Mouse (Mus musculus) thymus, postnatal 25 days (tissue): ENCODE measurements around the gene Pgpep1l.

Source experiments
- DNase-seq: peaks from one replicate; pipeline ENCODE4 v3.0.0; 2022

Pgpep1l gene

DNA sequence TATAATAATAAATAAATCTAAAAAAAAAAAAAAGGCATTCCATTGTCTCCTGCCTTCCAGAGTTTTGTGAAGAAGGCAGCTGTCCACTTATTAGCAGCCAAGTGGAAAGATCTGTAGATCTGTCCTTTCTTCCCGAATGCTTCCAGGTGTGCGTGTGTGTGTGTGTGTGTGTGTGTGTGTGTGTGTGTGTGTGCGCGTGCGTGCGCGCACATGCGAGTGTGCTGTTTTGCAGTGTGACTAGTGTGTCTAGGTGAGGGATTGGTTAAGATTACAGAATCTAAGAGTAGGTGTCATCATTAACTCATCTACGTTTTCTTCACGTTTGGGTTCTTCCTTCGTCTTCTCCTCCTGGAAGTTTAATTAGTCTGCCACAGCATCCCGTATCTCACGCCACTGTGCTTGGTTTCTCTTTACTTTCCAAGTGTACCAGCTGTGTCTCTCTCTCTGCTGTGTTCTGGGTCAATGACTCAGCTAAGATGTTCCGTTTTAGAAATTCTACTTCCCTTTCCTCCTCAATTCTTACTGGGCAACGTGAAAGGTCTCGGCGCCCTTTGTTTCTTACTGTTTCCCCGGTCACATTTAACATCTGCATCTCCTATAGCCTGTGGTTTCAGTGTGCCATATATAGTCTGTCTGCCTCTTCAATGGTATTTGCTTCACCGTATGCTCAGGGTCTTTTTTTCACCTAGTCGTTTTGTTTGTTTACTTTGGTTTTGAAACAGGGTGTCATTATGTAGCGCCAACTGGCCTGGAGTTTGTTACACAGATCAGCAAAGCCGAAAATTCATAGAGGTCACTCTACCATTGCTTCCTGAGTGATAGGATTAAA is 18.5 kb upstream of the Pgpep1l start:
- peak; percentile 52 for DNase-seq

DNA sequence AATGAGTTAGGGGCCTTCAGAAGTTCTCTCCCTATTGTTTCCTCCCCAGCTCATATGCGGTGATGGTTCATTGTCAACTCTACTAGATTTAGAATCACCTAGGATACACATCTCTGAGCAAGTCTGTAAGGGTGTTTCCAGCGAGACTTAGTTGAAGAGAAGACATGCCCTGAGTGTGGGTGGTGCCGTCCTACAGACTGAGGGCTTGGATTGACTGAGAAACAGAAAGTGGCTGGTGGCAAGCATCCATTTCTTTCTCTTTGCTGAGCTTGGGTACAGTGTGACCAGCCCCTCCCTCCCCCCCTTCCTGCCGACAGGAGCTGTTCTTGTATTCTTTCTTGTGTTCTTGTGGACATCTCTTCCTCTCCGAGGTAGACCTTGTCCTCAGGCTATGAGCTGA is 17.3 kb upstream of the Pgpep1l start:
- DNase-seq = peak; percentile 44

DNA sequence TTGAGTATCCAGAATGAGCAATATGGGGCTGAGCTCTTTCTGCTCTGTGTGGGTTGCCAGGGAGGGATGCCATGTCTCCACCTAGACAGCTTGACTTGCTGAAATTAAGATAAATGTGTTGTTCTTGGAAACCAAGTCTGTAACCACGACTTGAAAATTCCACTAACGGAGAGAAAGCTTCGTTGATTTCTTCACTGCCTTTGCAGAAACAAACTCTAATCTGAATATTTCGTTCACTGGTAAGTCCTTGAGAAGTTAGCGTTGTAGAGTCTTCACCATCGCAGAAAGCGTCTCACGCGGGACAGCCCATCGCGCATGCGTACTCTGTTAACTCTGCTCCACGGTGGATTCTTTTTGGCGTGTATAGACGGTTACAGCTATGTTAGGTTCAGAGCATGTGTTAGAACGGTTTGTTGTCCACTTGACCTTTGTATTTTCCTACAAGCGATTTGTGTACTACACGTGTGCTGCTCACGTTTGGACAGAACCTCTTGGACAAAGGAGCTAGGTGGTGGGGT is 16.4 kb upstream of the Pgpep1l start:
- peak; percentile 58 for DNase-seq

DNA sequence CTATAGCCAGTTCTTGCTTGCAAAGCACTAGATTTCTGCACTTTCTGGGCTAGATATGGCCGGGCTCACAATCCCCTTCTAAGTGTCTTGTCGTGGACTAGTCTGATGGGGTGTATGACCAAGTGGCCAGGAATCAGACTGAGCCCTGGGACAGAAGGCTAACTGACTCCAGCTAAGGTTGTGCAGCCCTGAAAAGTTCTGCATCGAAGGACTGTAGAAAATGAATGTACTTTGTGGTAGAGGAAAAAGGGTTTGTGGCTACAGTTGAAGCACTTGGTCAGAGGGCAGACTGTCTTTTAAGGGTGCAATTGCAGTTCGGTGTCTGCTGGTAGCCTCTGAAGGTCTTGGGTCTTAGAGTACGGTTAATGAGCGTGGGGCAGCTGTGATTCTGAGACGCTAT is 15.4 kb upstream of the Pgpep1l start:
- DNase-seq = no peak

DNA sequence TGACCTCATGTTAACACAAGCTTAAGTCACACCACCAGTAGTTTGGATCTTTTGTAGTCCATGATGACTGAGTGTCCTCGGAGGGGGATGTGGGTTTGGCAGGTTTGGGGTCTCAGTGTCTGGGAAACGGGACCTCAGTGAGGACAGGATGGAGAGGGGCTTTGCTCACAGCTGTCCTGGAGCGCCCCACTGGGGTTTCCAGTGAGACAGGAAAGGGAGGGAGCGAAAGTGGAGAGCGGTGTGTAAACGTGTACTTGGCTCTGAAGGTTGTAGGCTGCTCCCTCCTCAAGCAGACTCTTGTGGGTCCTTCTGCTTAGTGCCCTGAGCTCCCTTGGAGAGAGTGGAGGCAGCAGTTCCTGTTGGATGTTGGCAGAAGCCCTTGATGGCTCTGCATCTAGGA is 14.9 kb upstream of the Pgpep1l start:
- peak; percentile 81 for DNase-seq

DNA sequence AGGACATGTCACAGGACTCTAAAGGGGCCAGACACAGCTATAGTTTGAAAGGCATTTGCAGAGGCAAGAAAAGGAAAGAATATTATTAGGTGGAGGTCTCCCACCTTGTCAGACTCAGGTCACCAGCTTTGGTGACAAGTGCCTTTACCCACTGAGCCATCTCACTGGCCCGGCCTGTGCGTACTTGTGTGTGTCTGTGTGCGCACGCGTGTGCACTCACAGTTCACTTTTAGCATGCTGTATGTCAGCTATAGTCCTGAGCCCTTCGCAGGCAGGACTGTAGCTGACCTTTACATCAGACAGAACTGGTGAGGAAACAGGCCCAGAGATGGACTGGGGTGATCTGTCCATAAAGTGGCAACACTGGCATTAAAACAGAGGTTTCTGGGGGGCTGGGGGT is 14.4 kb upstream of the Pgpep1l start:
- DNase-seq = peak; percentile 27

DNA sequence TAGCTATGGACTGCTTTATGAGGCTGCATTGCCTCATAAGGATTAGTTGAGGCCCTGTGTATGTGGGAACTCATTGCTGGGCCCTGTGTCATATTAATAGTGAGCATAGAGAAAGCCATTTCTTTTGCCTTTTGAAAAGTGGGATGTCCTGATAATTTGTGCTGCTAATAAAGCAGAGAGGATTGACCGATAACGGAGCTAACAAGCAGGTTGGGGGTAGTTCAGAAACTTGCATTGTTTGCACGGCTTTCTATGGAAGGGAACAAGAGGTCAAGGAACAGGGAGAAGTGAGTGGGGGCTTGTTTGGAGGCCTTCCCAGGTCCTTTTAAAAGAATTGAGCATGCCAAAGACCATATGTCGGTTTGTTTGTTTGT is 13.9 kb upstream of the Pgpep1l start:
- no peak for DNase-seq

DNA sequence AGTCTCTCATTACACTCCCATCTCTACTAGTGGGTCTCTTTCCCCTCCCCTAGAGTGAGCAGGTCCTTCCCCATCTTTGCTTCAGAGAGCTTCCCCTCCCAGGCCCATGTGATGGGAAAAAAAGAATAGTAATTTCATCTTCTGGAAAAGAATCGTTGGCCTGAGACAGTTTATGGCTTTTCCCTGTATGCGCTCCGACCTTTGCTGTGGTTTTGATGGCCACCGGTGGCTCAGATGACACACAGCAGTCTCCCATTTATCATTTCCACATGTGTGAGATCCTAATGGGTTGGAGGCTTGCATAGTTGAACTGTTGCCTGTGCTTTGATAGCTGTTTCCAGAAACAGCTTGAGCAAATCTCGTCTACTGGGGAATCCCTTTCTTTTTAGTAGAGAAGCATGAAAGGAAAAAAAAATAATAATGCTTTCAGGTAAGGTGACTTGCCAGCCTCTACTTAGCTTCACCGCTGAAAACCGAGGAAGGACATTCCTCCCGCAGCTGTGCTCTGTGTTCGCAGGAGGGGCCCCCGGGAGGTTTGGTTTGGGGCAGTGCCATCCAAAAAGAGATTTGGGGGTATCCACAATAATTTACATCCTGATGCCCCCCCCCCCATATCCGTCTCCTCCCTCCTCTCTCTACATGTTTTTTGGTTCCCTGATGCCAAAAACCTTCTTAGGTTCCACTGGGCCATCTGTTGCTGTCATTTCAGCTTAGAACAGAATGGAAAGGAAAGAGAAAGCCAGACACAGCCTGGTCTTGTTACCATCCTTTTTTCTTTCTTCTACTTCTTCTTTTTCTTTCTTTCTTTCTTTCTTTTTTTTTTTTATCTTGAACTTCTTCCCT is 13.2 kb upstream of the Pgpep1l start:
- peak; percentile 62 for DNase-seq

DNA sequence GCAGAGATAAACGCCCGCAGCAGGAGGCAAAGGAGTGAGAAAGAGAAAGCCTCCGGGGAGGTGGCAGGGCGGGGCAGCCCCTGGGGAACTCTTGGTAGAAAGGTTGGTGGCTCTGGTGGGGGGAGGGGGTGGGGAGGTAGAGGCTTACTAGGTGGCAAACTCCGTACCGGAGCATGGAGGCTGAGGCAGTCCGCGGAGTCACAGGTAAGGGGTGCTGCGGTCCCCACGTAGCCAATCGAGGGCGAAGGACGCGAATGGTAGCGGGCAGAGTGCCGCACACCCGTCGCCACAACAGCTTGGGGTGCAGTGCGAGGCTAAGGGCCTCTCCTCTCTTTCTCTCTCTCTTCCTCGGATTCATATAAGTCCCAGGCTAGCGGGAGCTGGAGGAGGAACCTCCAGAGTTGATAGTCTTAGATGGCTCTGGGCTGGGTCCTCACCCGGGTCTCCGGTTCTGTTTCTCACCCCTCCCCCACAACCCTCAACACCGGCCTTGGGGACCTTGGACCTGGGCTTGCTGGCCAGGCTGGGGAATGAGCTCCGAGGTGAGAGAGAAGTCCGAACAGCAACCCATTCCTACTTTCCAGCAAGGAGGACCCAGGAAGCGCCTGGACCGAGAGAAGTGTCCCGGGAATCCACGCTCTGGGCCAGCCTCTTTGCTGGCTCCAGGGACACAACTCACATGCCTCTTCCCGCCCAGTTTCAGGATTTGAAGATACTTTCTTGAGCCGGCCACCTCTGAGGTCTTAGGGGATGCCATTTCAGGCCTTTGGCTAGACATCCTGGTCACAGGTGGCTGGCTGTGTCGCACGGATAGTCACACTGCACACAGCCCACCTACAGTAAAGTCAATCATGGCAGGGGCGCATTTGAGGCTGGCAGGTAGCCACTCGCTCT is 12.1 kb upstream of the Pgpep1l start:
- DNase-seq = peak; percentile 79

DNA sequence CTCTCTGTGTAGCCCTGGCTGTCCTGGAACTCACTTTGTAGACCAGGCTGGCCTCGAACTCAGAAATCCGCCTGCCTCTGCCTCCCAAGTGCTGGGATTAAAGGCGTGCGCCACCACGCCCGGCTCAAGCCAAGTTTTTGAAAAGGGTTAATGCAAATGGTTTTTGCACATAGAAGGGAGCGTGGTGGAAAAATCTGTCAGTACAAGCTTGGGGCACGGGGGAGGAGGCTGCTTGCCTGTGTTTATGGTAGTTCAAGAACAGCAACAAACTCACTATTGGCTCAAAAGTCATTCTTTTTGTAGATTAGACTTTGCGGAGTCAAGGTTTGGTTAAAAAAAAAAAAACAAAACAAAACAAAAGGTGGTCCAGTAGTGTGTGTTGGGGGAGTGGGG is 11.4 kb upstream of the Pgpep1l start:
- peak; percentile 57 for DNase-seq

DNA sequence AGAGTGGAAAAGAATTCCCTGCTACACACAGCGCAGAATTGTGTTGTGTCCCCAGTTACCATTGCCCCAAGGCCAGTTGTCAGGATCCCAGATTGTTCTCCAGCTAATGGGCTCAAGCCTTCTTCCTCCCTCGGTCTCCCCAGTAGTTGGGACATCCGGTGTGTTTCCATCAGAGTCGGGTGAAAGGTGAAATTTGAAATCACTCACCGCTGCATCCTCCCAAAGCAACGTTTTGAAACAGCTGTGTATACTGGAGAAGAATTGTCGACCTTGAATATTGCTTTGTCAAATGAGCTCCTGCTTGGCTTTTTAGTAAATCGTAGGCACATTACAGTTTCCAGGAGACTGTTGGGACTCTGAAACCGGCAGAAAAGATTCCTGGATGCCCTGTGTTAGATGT is 10.9 kb upstream of the Pgpep1l start:
- no peak for DNase-seq

DNA sequence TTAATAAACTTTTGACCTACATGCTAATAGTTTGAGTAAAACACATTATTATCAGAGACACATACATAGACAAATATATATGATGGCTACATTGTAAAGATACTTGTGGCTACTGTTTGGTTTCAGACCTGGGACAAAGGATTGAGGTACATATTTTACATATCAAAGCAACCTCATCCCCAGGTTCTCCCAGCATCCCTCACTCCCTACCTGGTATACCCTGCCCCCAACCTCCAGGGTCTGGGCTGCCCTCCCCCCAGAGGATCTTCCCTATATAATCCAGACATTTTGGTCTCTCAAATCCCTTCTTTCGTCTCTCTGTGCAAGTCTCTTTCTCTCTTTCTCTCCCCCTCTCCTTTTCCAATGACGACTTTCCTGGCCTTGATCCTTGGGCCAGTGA is 10.2 kb upstream of the Pgpep1l start:
- no peak for DNase-seq

DNA sequence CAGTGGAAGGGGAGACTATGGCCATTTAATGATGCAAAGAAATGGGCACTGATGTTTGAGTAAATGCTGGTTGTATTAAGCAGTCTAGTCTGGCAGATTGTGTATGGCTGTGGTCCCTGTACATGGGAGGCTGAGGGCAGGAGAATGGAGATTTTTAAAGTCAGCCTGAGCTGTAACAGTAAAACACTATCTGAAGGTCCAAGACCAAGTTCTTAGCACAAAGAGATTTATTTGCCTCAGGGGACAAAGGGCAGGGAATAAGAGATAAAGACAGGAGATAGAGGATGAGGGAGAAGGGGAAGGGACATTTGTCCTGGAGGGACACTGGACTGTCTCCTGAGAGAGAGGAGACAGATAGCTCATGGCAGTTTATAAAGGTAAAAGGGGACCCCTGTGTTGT is 9.5 kb upstream of the Pgpep1l start, which contains the start of gene Fam169b:
TSS of gene Fam169b (plus strand) at position 325 of the 400 bp plus-strand sequence.
- no peak for DNase-seq

DNA sequence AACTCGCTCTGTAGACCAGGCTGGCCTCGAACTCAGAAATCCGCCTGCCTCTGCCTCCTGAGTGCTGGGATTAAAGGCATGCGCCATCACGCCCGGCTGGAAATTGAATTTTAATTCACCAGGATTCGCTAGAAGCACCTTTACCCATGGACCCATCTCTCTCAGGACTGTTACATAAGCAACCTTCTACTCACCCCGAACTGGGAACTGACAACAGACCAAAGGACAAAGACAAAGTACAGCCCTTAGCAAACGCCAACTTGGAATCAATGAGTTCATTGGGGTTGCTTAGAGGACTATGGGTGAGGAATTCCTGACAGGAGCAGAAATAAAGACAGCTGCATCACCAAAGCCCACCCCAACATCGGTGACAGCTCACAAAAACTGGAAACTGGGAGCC is 8.6 kb upstream of the Pgpep1l start:
- DNase-seq = no peak

DNA sequence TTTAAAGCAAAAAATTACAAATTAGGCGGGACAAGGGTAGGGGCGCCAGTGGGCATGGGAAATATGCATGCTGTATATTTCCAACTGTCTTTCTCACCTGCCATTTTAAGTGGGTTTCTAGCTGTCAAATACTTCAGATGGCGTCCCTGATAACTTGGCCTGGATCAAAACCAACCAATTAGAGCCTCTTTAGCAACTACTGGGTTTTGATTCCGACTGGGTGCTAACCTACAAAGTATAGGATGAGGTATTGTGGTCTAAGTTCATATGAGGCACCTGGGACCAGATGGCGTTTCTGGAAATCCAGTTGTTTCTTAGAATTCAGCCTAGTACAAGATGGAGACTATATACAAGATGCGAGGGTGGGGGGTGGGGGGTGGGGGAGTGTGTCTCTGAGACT is 7.8 kb upstream of the Pgpep1l start:
- no peak for DNase-seq

DNA sequence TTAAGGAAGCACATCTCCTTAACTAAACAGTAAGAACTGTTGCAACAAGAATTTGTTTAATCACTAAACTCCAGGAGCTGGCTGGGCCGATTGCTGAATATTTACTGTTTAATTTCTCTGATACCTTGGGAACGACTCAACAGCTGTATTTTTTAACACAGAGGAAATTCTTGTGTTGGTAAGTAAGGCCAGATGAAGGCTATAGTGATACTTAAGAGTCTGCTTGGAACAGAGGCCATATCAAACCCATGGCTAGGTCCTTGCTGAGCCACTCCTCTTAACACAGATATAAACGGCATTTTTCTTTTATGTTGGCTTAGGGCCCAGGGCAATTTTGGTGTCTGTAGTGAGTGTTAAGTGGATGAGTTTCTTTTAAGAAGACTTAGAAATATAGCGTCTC is 6.5 kb upstream of the Pgpep1l start:
- DNase-seq = no peak

DNA sequence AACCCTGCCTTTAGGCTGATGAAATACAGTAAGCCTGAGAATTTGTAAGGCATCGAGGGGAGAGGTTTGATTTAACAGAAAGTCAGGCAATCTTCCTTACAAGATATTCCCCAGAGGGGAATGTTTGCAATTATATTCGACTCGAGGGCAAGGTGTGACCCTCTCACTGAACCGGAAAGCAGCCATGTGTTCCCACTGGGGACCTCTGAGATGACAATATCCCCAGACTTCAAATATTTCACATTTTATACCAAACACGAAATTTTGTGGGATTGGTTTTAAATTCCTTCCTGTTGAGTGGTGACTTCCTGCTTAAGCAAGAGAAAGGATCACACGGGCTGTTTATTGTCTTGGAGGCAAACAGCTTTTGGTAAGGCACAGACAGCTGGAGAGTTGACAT is 2.7 kb upstream of the Pgpep1l start:
- DNase-seq = no peak

DNA sequence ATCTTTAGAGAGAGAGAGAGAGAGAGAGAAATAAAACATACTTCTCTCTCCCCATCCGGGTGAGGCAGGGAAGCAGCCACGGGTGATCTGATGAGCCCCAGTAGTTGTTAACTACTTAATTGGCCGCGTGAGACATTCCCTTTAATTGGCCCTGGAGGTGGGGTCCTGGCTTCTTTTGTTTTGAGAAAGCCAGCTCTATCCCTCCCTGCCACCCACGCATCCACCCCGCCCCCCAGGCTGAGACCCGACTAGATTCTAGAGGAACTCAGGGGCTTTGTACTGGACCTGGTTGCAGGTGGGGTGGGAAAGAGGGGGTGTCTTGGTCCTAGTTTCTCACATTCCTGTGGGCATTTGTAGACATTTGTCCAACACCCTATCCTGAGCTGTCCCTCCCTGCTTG is 1.4 kb upstream of the Pgpep1l start:
- peak; percentile 63 for DNase-seq

DNA sequence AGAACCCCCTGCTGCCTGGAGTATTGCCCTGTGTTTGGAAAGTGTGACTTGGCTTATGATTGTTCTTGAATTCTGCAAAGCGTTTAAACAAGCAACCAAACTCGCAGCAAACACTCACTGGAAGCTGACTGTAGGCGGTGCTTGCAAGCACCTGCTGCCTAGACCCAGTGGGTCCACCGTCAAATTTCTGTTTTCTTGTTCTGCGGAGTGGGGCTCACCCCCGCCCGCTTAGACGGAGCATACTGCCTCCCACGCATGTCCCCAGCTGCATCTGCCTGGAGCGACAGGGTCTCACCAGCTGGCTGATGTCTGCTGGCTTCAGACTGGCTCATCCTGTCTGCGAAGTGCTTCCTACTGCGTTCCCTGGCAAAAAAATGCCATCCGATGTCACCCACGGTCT is 498 bp upstream of the Pgpep1l start:
- DNase-seq = peak; percentile 89

DNA sequence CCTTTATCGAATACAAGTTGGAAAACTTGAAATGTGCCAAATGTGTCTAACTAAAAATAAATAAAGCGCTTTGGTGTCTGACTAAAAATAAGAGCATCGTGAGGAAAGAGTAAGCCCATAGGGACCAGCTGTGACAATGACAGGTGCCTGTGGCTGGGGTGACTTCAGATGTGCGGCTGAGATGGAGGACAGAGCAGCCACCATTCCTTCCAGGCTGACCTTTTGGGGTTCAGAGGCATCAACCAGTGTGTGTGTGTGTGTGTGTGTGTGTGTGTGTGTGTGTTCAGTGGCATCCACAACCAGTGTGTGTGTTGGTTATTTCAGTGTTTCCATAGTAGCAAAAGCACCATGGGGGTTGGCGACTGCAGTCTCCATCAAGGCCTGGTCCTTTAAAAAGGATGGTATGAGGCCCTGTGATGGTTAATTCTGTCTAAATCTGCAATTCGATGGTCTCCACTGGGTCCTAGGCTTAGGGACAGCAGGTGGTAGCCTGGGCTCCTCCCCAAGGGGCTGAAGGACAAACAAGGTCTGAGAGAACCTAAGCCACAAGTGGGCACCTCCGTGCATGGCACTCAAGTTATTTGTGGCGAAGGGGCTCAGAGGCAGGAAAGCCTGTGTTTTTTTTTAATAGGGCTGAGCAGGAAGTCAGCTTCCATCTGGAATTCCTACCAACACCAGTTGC is 546 bp downstream of the Pgpep1l start:
- DNase-seq = peak; percentile 46

DNA sequence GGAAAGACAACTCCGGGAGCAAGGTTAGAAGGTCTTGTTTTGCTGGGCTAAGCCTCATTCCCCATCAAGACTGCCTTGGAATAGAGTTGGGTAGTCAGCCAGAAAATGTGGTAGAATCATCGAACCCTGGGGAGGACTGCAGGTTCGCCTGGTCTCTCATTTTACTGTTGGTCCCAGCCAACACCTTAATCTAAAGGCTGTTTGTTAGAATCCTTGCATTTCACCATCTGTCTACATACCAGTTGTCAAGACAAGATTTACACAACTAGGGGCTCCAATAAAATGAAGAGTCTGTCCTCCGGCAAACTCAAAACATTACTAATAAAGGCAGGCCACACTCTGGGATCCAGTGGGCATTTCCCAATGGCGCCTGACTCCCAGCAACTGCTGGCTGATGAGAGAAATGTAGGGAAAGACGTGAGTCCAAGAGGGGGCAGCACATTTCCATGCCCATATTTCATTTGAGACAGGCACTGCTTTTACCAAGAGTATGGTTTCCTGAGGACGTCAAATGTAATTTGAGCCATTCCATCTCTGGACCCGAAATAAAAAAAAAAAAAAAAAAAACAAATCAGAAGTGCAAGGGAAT is 1.3 kb downstream of the Pgpep1l start:
- peak; percentile 39 for DNase-seq

DNA sequence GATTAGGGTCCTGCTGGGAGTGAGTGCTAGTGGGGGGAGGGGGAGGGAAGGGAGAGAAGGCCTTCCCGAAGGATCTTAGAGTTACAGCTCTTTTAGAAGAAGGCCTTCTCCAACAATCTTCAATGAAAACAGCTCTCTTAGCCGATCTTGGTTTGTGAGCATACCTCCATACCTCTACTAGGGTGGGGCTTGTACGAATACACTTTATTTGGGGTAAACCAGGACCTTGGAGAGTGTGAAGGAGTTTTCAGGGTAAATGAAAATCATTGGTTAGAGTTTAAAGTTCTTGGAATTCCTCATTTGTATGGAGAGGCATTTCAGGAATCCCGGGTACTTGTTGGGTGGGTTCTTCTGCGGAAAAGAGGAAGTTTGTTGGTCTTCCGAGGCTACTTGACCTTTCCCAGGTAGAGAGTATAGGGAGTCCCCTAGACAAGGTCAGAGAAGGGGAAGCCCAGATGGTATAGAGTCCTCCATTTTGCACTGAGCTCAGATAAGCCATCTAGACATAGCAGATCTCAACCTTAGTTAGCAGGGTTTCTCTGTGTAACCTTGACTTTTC is 4.4 kb downstream of the Pgpep1l start:
- DNase-seq = no peak
